Mouse (Mus musculus) cerebellum, postnatal 36 days (tissue): ENCODE data around the gene Ttpal.
A peak's percentile ranks its signal among the peaks of the same experiment; 100 is the strongest.
"Not testable (repeated sequence)": the region's sequence is repeated elsewhere in the genome, so short reads cannot be mapped to it uniquely, and the experiment has no call there.

Experiments used
- DNase-seq, 2 experiments: peaks; one replicate each; pipeline ENCODE4 v3.0.0; 2021 to 2022; ENCODE audit warnings: mixed read lengths in 2 of 2

Gene Ttpal

DNA sequence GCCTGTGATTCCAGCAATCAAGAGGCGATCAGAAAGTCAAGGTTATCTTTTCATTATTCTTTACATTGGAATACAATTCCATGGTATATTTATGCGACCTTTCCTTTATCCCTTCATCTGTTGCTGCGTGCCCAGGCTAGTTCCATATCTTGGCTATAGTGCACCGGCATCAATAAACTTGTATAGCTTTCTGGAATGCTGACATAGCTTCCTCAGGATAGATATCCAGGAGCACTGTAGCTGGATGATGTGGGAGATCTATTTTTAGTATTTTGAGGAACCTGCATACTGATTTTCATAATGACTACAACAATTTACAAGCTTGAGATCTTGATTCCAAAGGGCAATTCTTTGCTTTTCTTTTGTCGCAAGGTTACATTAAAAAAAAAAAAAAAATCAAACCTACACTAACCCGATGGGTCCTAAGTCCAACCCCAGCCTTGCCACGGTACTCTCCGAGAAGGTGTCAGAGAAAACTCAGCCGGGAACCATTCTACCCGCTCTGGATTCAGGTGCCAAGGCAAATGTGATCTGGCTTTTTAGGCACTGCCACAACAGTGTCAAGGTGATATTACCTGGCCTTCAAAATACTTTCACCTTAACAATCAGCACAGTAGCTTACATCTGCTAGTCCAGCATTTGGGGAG is 8.4 kb upstream of the Ttpal start:
- DNase-seq, result no peak

DNA sequence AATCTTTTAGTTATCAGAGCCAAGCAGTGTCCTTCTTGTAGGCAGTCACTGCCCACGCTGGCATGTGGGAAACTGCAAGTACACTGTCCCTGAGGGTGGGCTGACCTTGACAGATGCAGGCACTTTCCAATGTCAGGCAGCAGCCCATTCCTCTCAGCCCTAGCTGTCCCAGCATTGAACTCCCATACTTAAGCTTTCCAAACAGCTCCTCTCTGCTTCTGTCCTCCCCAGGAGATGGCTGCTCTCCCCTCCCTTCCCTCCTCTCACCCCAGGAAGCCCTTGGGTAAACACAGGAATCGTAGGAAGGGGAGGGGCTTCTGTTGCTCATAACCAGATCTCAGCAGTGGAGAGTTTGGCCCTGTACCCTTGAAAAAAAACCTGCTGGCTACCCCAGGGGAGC is 7.0 kb upstream of the Ttpal start:
- no peak for DNase-seq

DNA sequence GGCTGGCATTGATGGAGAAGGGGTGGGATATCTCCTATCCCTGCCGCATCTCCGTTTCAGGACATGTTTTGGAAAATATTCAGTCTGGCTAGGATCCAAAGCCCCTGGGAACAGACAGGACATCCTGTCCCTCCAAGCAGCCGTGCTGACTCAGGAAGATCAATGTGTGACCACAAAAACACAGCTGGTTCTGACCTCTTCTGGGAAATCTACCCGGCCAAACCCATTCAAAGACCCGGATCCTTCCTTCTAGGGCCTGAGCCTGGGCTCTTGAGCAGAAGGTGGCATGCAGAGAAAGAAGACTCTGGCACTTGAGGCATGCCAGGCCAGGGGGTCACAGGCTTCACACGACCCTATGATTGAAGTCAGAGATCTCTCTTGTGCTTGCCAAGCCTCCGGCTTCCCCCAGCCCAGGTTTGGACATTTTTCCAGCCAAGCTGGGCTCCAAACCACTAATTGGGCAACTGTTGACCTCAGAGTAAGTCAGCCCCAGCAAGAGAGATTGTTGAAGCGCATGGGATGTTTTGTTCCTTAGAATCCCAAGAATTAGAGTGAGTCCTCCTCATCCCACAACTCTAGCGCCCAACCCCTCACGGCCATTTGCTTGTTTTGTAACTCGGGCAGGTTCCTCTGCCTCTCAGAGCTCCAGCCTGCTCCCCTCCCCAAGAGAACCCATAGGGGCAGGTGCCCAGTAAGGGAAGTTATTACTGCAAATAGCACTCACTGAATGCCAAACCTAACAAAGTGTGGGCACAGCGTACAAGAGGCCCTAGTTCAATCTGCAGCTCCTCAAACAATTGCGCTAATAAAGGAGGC is 5.8 kb upstream of the Ttpal start:
- DNase-seq, result no peak

DNA sequence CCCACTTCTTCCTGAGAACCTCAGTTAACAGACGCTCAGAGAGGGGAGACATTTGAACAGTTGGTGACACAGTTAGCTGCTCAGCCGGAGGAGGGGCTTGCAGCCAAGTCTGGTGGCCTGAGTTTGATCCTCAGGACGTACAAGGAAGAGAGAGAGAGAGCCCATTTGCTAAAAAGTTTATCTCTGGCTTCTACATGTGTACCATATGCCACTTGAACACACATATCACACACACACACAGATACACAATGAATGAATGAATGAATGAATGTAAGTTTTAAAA is 5.3 kb upstream of the Ttpal start:
- no peak for DNase-seq

DNA sequence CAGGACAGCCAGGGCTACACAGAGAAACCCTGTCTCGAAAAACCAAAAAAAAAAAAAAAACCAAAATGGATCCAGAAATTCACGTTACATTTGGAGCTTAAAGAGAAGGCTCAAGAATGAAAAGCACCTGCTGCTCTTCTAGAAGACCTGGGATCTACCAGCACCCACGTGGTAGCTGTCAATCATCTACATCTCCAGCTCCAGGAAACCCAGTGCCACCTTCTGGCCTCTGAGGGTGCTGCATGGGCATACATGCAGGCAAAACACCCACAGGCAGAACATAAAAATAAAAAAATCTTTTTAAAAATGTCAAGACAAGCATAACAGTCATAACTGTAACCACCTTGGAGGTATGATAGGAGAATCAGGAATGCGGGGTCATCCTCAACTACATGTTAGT is 4.5 kb upstream of the Ttpal start:
- peak; percentile 24 to 29 for DNase-seq

DNA sequence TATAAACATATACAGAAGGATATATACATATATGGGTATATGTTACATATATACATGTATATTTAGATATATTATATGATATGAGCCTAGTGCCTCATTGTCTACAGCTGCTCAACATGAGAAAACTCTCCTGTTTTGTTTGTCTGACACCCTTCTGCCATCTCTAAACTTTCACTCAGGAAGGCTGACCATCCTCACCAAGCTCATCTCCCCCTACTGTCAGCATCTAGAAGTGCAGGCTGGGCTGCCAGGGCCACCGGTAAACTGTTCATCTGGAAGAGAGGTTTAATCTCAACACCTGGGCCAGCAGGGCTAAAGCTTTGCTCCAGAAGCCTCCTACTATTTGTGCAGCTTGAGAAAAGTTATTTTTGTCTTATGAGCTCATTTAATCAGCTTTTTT is 2.9 kb upstream of the Ttpal start:
- DNase-seq, result peak; percentile 72 to 74

DNA sequence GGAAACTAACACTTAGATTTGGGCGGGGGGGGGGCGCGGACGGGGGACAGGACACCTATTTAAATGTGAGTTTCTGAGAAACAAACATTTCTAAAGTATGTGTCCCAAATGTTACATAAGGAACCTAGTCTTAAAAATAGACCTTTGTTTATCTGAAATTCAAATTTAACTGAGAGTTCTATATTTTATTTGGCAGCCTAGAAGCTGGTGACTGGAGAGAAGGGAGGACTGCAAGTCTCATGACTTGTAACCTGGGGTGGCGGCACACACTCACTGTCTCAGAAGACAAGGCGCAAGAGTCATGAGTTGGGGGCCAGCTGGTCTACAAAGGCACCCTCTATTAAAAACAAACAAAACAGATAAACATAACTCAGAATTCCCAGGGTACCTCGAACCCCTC is 1.0 kb upstream of the Ttpal start:
- no peak for DNase-seq

DNA sequence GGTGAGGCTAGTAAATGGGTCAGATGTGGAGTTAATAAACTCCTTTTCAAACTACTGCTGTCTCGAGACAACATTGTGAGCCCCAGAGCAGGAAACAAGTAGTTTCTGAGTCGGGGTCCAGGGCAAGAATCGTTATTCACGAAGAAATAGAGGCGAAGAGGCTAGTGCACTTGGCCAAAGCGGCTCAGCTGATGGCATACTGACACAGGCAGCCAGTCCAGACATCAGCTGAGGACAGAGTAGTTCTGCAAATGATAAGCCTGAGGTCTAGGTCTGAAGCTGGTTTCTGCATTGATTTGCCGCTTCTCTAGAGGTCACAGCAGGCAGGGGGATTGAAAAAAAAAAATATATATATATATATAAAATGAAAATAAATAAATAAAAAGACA is 408 bp upstream of the Ttpal start:
- no peak for DNase-seq

DNA sequence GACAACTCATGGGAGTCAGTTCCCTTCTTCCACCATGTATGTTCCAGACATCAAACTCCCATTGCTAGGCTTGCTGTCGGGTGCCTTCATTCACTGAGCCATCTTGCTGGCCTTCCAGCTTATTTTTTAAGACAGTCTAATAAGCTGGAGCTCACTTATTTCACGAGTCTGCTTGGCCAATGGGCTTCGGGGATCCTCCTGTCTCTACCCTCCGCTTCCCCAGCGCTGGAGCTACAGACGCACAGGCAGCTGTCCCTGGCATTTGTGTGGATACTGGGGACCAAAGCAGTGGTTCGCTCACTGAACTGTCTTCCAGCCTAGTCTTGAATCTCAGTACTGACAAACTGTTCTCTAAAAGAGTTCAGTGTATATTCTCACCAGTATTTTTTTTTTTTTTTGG is 4.0 kb downstream of the Ttpal start:
- no peak for DNase-seq

DNA sequence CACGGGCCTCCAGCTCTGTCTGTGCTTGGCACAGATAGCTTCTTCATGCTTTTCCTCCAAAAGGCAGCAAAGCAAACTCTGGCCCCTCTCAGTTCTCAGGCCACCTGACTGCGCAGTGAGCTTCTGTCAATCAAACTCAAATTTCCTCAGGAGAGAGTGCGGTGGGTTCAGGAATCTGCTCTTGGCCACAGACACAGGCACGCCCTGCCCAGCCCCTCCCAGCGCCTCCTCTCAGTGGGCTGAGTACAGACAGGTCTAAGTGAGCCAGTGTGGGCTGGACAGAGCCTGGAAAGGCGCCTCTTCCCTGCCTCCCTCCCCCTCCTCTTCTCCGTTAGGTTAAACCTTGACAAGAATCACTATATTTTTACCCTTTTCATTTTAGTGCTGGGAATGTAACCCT is 5.9 kb downstream of the Ttpal start:
- no peak for DNase-seq

DNA sequence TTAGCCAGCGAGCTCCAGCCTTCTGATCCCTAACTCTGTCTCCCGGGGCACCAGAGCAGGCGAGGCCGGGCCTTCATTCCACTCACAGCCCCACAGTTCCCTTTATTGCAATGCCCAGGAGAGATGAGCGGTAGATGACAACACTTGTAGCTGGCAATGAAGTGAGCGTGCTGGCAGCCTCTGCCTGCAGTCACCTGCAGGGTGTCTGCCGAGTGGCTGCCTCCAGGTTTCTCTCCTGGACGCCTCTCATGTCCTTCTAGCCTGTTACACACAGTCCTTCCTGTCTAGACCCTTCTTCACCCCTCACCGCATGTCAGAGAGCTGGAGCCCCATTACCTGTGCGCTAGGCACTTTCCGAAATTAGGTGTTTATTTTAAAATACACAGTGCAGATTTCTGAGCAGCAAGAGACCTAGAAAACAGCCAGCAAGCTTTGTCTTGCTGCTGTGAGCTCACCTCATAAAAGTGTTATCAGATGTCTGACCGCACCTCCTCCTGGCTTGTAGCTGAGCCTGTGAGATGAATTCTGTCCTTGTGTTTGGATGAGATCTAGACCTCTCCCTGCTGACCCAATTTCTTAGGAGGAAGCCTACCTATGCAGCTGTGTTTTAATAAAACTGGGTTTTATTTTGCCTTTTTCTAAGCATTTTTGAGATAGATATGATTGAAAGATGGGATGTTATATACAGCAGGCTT is 7.3 kb downstream of the Ttpal start:
- DNase-seq, result peak; percentile 41 to 54

DNA sequence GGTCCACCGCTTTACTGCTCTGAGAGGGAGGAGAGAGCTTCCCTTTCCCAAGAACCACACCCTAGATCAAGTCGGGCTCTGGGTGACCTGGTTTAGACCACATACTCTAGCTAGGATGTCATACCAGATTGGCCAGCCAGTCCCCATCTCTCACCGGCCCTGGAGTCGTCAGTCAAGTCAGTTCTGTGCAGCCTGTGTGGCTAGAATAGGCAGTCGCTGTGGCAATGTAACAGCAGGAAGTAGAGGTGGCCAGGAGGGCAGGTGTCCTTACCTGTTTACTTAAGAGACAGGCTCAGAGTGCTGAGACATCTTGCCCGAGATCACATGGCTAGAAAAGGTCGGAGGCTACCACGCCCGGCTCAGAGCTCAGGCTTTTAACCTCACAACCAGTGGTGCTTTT is 9.1 kb downstream of the Ttpal start:
- no peak for DNase-seq

DNA sequence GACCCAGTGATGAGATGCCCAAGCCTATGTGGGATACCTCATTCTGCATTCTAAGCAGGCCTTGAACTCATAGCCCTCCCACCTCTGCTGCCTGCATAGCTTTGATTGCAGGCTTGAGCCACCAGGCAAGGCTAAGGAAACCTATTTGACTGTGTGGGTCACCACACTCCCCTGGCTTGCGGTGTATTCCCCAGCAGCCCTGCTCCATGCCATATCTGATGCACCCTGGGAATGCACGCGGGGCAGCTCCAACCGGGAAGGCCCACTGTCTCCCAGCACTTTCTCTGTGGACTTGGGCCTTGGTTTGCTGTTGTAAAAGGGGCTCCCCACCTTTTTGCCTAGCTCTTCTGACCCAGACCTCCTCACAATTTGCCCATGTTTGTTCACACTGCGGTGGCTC is 11.1 kb downstream of the Ttpal start:
- DNase-seq, result no peak

DNA sequence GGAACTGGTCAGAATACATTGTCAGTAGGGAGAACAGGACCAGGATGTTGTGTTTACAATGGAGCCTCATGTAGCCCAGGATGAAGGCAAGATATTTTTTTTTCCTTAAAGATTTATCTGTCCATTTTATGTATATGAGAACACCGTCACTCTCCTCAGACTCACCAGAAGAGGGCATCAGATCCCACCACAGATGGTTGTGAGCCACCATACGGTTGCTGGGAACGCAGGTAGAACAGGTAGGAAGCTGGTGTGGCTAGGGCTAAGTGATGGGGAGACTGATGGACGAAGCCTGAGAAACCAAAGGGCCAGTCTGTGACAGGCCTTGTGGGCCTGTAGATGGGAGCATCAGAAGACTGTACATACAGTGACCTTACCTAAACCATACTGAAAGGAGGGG is 11.9 kb downstream of the Ttpal start:
- no peak for DNase-seq

DNA sequence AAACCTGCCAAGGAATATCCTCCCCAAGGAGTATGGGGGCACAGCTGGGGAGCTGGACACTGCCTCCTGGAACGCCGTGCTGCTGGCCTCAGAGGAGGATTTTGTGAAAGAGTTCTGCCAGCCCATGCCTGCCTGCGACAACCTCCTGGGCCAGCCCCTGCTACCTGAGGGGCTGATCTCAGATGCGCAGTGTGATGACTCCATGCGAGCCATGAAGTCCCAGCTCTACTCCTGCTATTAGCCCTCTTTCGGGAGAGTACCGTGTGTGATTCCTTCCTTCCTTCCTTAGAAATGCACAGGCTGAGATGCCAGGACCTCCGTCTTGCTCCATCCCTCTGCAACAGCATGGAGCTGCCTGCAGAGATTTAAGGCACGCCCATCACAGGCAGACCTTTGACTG is 13.3 kb downstream of the Ttpal start:
- DNase-seq, result no peak

DNA sequence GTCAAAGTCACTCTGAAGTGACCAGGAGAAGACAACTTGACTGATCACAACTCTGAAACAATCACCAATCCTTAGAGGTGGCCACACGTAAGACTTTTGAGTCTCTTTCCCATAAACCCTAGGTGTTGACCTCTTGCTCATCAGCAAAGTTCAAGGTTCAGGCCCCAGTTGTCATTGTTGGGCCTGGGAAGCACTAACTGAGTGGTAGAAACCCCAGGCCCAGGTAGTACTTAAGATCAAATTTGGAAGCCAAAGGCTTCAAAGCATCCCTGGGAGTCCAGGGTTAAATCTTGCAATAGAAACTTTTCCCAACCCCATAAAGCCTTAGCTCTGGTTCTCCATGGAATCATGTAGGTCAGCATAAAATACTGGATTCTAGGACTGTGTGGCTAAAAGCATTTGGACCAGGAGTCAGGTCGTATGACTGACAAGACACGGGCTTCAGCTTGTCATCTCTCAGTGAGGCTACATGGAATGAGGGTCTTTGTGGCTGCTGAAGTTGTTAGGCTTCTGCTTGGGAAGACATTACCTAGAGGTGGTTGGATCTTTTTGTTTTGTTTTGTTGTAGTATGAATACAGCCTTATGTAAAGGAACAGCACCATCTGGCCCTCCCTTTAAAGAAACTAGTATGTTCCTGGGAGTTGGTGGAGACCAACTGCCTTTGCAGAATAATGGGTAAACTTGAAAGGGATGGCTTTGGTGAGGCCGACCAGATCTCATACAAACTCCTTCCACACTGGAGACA is 14.0 kb downstream of the Ttpal start:
- DNase-seq, result no peak

DNA sequence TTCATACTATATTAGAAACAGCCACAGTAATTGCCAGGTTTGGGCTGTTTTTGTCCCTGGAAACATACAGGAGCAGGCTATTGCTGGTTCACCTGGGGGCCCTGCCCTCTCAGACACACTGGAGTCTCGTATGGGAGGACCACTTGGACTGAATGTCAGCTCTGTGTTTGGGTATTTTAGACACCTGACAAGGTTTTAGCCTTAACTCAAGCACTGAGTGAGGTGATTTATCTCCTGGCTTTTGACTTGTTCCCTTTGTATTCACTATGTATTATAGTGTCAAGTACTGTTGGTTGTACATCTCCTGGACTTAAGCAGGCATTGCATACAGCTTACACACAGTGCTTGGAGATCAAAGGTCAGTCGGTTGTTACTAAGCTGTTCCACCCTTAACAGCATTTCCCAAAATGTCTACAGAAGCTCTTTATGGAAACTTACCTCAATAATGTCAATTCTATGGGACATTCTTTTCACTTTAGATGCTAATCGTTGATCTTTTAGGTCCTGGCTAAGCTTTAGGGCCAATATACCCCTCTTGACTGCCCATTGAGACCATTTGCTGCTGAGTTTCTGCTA is 14.6 kb downstream of the Ttpal start:
- no peak for DNase-seq

DNA sequence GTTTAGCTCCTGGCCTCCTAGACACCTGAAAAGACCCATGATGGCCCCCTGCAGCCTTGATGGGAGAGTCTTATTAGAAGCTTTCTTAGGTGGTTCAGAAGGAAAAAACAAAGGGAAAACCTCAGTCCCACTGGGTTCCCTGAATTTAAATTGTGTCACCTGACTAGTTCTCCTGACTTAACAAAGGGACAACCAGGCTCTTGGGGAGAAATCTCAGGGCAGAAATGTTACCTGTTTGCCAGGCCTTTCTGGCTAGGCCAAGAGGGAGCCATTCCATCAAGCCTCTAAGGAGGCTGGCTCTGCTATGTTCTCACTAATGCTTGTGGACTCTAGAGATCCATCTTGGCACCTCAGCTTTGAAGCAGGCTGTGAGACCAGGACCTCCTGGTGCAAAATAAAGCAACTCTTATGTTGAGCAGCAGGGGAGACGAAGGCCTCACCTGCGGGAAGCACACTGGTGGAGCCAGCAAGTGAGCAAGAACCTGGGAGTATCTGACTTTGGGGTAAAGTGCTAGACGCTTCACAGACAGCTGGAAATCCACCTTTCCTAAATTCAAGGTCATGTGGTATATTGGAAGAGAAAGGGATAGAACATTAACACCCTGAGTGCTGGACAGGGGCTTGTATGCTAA is 15.2 kb downstream of the Ttpal start:
- no peak for DNase-seq

DNA sequence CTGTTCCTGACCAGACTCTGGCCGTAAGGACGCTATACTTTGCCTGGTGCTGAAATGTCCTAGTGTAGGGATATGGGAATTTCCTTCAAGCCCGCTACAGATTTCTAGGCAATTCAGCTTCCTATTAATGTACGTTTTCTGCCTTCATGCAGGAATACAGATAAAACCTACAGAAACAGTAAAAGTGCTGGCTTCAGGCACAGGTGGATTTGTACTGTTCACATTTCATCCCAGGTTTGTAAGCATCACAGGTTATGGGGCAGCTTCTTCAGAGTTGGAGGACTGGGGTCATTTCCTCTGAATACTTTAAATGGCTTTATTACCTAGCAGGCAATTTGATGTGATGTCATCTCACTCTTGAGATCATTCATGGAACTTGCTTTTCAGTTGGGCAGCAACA is 15.8 kb downstream of the Ttpal start:
- no peak for DNase-seq

DNA sequence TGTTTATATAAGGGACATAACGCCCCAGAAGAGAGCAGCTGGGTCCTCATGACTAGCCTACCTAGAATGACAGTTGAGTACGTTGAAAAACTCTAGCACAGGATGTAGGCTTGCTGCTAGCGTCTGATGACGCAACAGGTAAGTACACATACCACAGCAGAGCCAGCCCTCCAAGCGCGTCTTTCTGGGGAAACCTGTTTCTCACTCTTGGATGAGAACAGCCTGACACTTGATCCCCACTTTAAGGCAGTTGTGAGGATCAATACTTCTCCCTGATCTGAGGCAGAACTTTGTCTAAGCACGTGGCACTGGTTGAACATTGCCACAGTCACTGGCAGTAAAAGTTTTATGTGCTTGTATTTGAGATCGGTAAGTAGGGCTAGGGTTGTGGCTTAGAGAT is 18.3 kb downstream of the Ttpal start:
- no peak for DNase-seq

DNA sequence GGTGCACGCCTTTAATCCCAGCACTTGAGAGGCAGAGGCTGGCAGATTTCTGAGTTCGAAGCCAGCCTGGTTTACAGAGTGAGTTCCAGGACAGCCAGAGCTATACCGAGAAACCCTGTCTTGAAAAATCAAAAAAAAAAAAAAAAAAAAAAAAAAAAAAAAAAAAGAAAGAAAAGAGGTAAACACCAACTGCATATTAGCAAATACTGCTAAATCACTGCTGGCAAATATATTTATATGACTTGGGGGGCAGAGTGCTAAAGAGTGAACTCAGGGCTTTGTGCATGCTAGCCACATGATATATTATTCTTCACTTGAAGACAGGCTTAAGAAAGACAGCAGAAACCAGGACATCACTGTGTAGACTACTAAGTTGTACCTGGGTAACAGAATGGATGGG is 19.3 kb downstream of the Ttpal start:
- DNase-seq, result not testable (repeated sequence)

DNA sequence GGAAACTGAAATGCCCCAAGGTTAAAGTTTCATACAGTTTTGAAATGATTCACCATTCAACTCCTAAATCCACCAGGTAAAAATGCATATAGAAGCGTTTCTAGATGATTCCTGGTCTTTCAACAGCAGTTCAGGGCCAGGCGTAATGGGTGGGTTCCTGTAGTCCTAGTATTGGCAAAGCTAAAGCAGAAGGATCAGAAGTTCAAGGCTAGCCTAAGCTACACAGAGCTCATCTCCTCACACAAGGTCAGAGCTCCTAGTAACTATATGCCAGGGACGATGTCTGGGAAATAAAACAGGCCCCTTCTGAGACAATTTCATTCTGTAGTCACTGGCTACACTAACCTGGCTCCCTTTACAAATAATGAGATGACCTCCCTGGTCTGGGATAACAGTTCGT is 29.1 kb downstream of the Ttpal start:
- no peak for DNase-seq

DNA sequence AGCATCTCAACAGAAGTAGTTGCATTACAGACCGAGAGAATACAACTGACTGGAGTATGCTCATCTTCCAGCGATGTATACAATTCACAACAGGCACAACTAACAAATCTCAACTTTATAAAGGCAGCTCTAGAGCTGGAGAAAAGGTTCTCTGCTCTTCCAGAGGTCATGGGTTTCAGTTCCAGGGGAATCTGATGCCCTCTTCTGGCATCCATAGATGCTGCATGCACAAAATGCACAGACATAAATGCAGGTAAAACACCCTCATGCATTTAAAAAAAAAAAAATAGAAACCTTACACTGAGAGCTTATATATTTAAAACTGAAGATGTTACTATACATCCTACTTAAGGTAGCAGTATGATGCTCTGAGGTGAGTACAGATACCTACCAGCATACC is 29.6 kb downstream of the Ttpal start:
- DNase-seq, result no peak
